Mouse (Mus musculus) neural tube, embryonic 14.5 days (tissue): ENCODE measurements at regions not wholly inside any gene's neighbourhood (a gene's known extent, or its start where the extent isn't known, plus 50 kb on each side); places are given as distances from the start of the nearest gene placed in this dataset.

Source experiments
- ATAC-seq: fragments of 200-750 bp; cut with Nextera tagmentation; 2 replicates; pipeline ENCODE4 v1.8.0; 2017; ENCODE audit warnings: low read depth, mild to moderate bottlenecking, moderate TSS enrichment, moderate library complexity
- H3K27ac ChIP-seq: fragments of 300-500 bp; sonication (generic); 2 replicates; pipeline ENCODE4 v1.5.1; 2014; ENCODE audit warnings: low read depth, mild to moderate bottlenecking, control low read depth, low read length, moderate library complexity, mixed read lengths
- H3K27me3 ChIP-seq: fragments of 300-500 bp; sonication (generic); 2 replicates; pipeline ENCODE4 v1.6.1; 2014; ENCODE audit warnings: low read length; ENCODE audit not compliant: control insufficient read depth, insufficient read depth
- H3K36me3 ChIP-seq: fragments of 300-500 bp; sonication (generic); 2 replicates; pipeline ENCODE4 v1.6.1; 2014; ENCODE audit warnings: low read length, mixed read lengths; ENCODE audit not compliant: control insufficient read depth, insufficient read depth
- H3K4me1 ChIP-seq: fragments of 300-500 bp; sonication (generic); 2 replicates; pipeline ENCODE4 v1.6.1; 2014; ENCODE audit warnings: low read length; ENCODE audit not compliant: control insufficient read depth, insufficient read depth
- H3K4me2 ChIP-seq: fragments of 300-500 bp; sonication (generic); 2 replicates; pipeline ENCODE4 v1.6.1; 2014; ENCODE audit warnings: mild to moderate bottlenecking, low read depth, low read length, control low read depth
- H3K4me3 ChIP-seq: fragments of 300-500 bp; sonication (generic); 2 replicates; pipeline ENCODE4 v1.5.1; 2014; ENCODE audit warnings: low read depth, low read length, control low read depth, mixed read lengths
- H3K9ac ChIP-seq: fragments of 300-500 bp; sonication (generic); replicated peaks from 2 replicates; pipeline ENCODE4 v1.6.1; 2014; ENCODE audit warnings: low read depth, mild to moderate bottlenecking, control low read depth, low read length, mixed read lengths
- H3K9me3 ChIP-seq: fragments of 300-500 bp; sonication (generic); 2 replicates; pipeline ENCODE4 v1.6.1; 2016; ENCODE audit warnings: low read length; ENCODE audit not compliant: control insufficient read depth
- WGBS: fragments of 180-500 bp; shearing (Covaris S2); extraction: QIAGEN DNeasy Blood & Tissue Kit; methylation state at CpG from one replicate; pipeline ENCODE4 v1.1.7; 2014; 5-methylcytosine and 5-hydroxymethylcytosine counted together

GRCm38 (mm10) chr4:56489361-56489760, 250.5 kb upstream of the Gm26657 start:
- Histone ChIP-seq H3K4me1 (no peaks in the 10 kb centered on the region), H3K36me3 (no peaks in the 10 kb centered on the region), H3K4me2 (no peak overlapping the region), H3K27ac (no peak overlapping the region), H3K9me3 (no peaks in the 10 kb centered on the region), H3K27me3 (no peaks in the 10 kb centered on the region), H3K9ac (no peak overlapping the region), H3K4me3 (no peak overlapping the region)
- 92% methylated on average over 4 of the region's 4 CpGs for WGBS
- no peak for ATAC-seq

GRCm38 (mm10) chr4:56483708-56484107, 256.2 kb upstream of the Gm26657 start:
- H3K4me3 ChIP-seq = no peak overlapping the region
- no peaks in the 10 kb centered on the region for H3K36me3 ChIP-seq
- H3K4me2 ChIP-seq = no peak overlapping the region
- H3K4me1 ChIP-seq = no peaks in the 10 kb centered on the region
- WGBS = 90% methylated on average over 8 of the region's 8 CpGs
- H3K9ac ChIP-seq = no peak overlapping the region
- no peak overlapping the region for H3K27ac ChIP-seq
- ATAC-seq = no peak
- H3K9me3 ChIP-seq = no peaks in the 10 kb centered on the region
- no peaks in the 10 kb centered on the region for H3K27me3 ChIP-seq

GRCm38 (mm10) chr4:56456788-56457187, 283.1 kb upstream of the Gm26657 start:
- H3K9me3 ChIP-seq = no peaks in the 10 kb centered on the region
- no peak overlapping the region for H3K9ac ChIP-seq
- WGBS = 97% methylated on average over 4 of the region's 4 CpGs
- H3K27me3 ChIP-seq = no peaks in the 10 kb centered on the region
- H3K4me2 ChIP-seq = no peak overlapping the region
- H3K4me1 ChIP-seq = no peaks in the 10 kb centered on the region
- H3K27ac ChIP-seq = no peak overlapping the region
- H3K4me3 ChIP-seq = no peak overlapping the region
- no peak for ATAC-seq
- no peaks in the 10 kb centered on the region for H3K36me3 ChIP-seq

GRCm38 (mm10) chr4:56421575-56421974, 318.3 kb upstream of the Gm26657 start:
- Histone ChIP-seq H3K9me3 (no peaks in the 10 kb centered on the region), H3K27ac (no peak overlapping the region), H3K27me3 (no peaks in the 10 kb centered on the region), H3K9ac (no peak overlapping the region), H3K4me1 (no peaks in the 10 kb centered on the region), H3K4me3 (no peak overlapping the region), H3K36me3 (no peaks in the 10 kb centered on the region), H3K4me2 (no peak overlapping the region)
- ATAC-seq = no peak
- WGBS = 83% methylated on average over 8 of the region's 8 CpGs

- H3K9me3 ChIP-seq = no peaks in the 10 kb centered on the region
- no peak overlapping the region for H3K27ac ChIP-seq
- H3K36me3 ChIP-seq = no peaks in the 10 kb centered on the region
- no peak overlapping the region for H3K9ac ChIP-seq
- no peaks in the 10 kb centered on the region for H3K4me1 ChIP-seq
- H3K4me3 ChIP-seq = no peak overlapping the region
- H3K4me2 ChIP-seq = no peak overlapping the region
- no peaks in the 10 kb centered on the region for H3K27me3 ChIP-seq
- no peak for ATAC-seq
- 85% methylated on average over 5 of the region's 5 CpGs for WGBS
Measured at GRCm38 (mm10) chr4:56419122-56419913, 320.6 kb upstream of the Gm26657 start.

- H3K27ac ChIP-seq = no peak overlapping the region
- ATAC-seq = peak; percentile 68; the same call in 1 of the 2 replicates
- H3K4me1 ChIP-seq = no peaks in the 10 kb centered on the region
- no peaks in the 10 kb centered on the region for H3K9me3 ChIP-seq
- no peak overlapping the region for H3K9ac ChIP-seq
- no peak overlapping the region for H3K4me2 ChIP-seq
- H3K36me3 ChIP-seq = no peaks in the 10 kb centered on the region
- H3K4me3 ChIP-seq = no peak overlapping the region
- H3K27me3 ChIP-seq = no peaks in the 10 kb centered on the region
- WGBS = 26% methylated on average over 1 of the region's 1 CpGs
Measured at GRCm38 (mm10) chr4:56411024-56411636, 328.7 kb upstream of the Gm26657 start.

- H3K9ac ChIP-seq = no peak overlapping the region
- no peaks in the 10 kb centered on the region for H3K9me3 ChIP-seq
- H3K36me3 ChIP-seq = no peaks in the 10 kb centered on the region
- no peaks in the 10 kb centered on the region for H3K27me3 ChIP-seq
- H3K4me1 ChIP-seq = no peaks in the 10 kb centered on the region
- H3K27ac ChIP-seq = no peak overlapping the region
- ATAC-seq = no peak
- no peak overlapping the region for H3K4me2 ChIP-seq
- no peak overlapping the region for H3K4me3 ChIP-seq
Measured at GRCm38 (mm10) chr4:56393793-56394192, 346.1 kb upstream of the Gm26657 start.

- Histone ChIP-seq H3K27ac (no peak overlapping the region), H3K4me1 (no peaks in the 10 kb centered on the region), H3K9ac (no peak overlapping the region), H3K4me3 (no peak overlapping the region), H3K9me3 (no peaks in the 10 kb centered on the region), H3K27me3 (no peaks in the 10 kb centered on the region), H3K36me3 (no peaks in the 10 kb centered on the region), H3K4me2 (no peak overlapping the region)
- WGBS = 61% methylated on average over 3 of the region's 3 CpGs
- no peak for ATAC-seq
Measured at GRCm38 (mm10) chr4:56387051-56387450, 352.8 kb upstream of the Gm26657 start.

- Histone ChIP-seq H3K9ac (no peak overlapping the region), H3K27ac (no peak overlapping the region), H3K4me3 (no peak overlapping the region), H3K4me1 (no peaks in the 10 kb centered on the region), H3K9me3 (no peaks in the 10 kb centered on the region), H3K27me3 (no peaks in the 10 kb centered on the region), H3K4me2 (no peak overlapping the region), H3K36me3 (no peaks in the 10 kb centered on the region)
- ATAC-seq = no peak
- 43% methylated on average over 5 of the region's 5 CpGs for WGBS
Measured at GRCm38 (mm10) chr4:56375745-56376144, 364.1 kb upstream of the Gm26657 start.
